Mouse (Mus musculus) stomach, postnatal 0 days (tissue): ENCODE data around the gene Magi2. TPM values are rescaled to one million over a fixed set of nuclear protein-coding genes. Genes with fewer than 3 reads are reported as not detected.

Experiments
- ATAC-seq: fragments of 200-750 bp; cut with Nextera tagmentation; 2 replicates; pipeline ENCODE4 v1.8.0; 2017; ENCODE audit not compliant: low FRiP score, low TSS enrichment
- DNase-seq: peaks from one replicate; pipeline ENCODE4 v3.0.0-alpha.2; 2016; ENCODE audit warnings: low spot score
- H3K27ac ChIP-seq: fragments of 300-500 bp; sonication (generic); replicated peaks from 2 replicates; pipeline ENCODE4 v1.5.1; 2014; ENCODE audit warnings: mild to moderate bottlenecking, control low read depth
- H3K27me3 ChIP-seq: fragments of 300-500 bp; sonication (generic); 2 replicates; pipeline ENCODE4 v1.6.1; 2014; ENCODE audit warnings: low read length; ENCODE audit not compliant: control insufficient read depth, insufficient read depth
- H3K36me3 ChIP-seq: fragments of 300-500 bp; sonication (generic); 2 replicates; pipeline ENCODE4 v1.6.1; 2014; ENCODE audit warnings: low read length, mixed read lengths; ENCODE audit not compliant: control insufficient read depth, insufficient read depth
- H3K4me1 ChIP-seq: fragments of 300-500 bp; sonication (generic); replicated peaks from 2 replicates; pipeline ENCODE4 v1.6.1; 2014; ENCODE audit warnings: antibody characterized with exemption; ENCODE audit not compliant: control insufficient read depth, insufficient read depth
- H3K4me2 ChIP-seq: fragments of 300-500 bp; sonication (generic); replicated peaks from 2 replicates; pipeline ENCODE4 v1.6.1; 2014; ENCODE audit warnings: low read depth, mild to moderate bottlenecking, control low read depth, moderate library complexity
- H3K4me3 ChIP-seq: fragments of 300-500 bp; sonication (generic); 2 replicates; pipeline ENCODE4 v1.5.1; 2014; ENCODE audit warnings: low read depth, low read length, control low read depth
- H3K9ac ChIP-seq: fragments of 300-500 bp; sonication (generic); 2 replicates; pipeline ENCODE4 v1.6.1; 2014; ENCODE audit warnings: mild to moderate bottlenecking, low read length, control low read depth, mixed read lengths
- H3K9me3 ChIP-seq: fragments of 300-500 bp; sonication (generic); 2 replicates; pipeline ENCODE4 v1.6.1; 2016; ENCODE audit warnings: low read length; ENCODE audit not compliant: control insufficient read depth
- CTCF ChIP-seq: IDR thresholded peaks from 2 replicates; pipeline ENCODE4 v1.5.1; 2016; ENCODE audit warnings: antibody characterized with exemption, low read depth, mild to moderate bottlenecking, moderate library complexity
- EP300 ChIP-seq: optimal IDR thresholded peaks from 2 replicates; pipeline ENCODE3; 2016; ENCODE audit warnings: antibody characterized with exemption
- WGBS: fragments of 180-500 bp; shearing (Covaris S2); extraction: QIAGEN DNeasy Blood & Tissue Kit; methylation state at CpG from one replicate; pipeline ENCODE4 v1.1.7; 2014; 5-methylcytosine and 5-hydroxymethylcytosine counted together
- polyA plus RNA-seq: library from polyadenylated mRNA; unstranded; fragments of >200 nt; fragmentation: Nextera tagmentation; extraction: Ambion mirVana; gene quantifications from 2 replicates; pipeline ENCODE4 v1.2.1, GENCODE M21; 2015

Gene Magi2
- polyA plus RNA-seq, 1 experiment from 2014 or later = 1.9 TPM

DNA sequence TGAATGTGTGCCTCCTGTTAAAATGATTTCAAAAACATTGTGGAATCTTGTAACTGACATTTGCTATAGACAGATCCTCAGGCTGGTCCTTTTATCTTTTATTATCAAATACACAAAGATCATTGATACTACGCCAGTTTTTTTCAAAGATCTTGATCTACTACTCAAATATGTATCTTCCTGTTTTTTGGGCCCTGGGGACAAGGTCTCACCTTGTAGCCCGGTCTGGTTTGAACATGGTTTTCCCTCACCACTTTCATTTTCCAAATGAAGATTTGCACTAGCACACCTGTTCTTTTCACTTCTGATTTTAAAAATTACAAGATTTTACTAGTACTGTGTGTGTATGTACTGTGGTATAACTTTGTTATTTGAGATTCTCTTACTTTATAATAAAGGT is 745.9 kb downstream of the Magi2 start:
- H3K27me3 ChIP-seq = no peaks in the 10 kb centered on the region
- no peak for ATAC-seq
- 72% methylated on average over 2 of the region's 2 CpGs for WGBS

GRCm38 (mm10) chr5:19973852-19974251 is 747.0 kb downstream of the Magi2 start:
- no peaks in the 10 kb centered on the region for H3K4me1 ChIP-seq
- no peaks in the 10 kb centered on the region for H3K27me3 ChIP-seq
- ATAC-seq (no peak), DNase-seq (no peak)
- no peaks in the 10 kb centered on the region for H3K9me3 ChIP-seq
- no peak for TF ChIP-seq EP300
- TF ChIP-seq CTCF = no peak
- H3K4me3 ChIP-seq = no peak overlapping the region
- no peak overlapping the region for H3K9ac ChIP-seq
- no peak overlapping the region for H3K4me2 ChIP-seq
- H3K27ac ChIP-seq = no peak overlapping the region
- 84% methylated on average over 3 of the region's 3 CpGs for WGBS
- H3K36me3 ChIP-seq = no peaks in the 10 kb centered on the region

More for the DNA sequence above, 745.9 kb downstream of the Magi2 start:
- DNase-seq = no peak
- Histone ChIP-seq H3K27ac (no peak overlapping the region), H3K4me3 (no peak overlapping the region), H3K4me2 (no peak overlapping the region), H3K9ac (no peak overlapping the region), H3K36me3 (no peaks in the 10 kb centered on the region), H3K9me3 (no peaks in the 10 kb centered on the region), H3K4me1 (no peaks in the 10 kb centered on the region)
- TF ChIP-seq CTCF = no peak

- no peak for ATAC-seq
- no peak overlapping the region for H3K27ac ChIP-seq
- no peak overlapping the region for H3K4me3 ChIP-seq
- no peaks in the 10 kb centered on the region for H3K4me1 ChIP-seq
- no peaks in the 10 kb centered on the region for H3K9me3 ChIP-seq
- H3K36me3 ChIP-seq = no peaks in the 10 kb centered on the region
- H3K27me3 ChIP-seq = no peaks in the 10 kb centered on the region
- no peak for TF ChIP-seq EP300
- no peak overlapping the region for H3K9ac ChIP-seq
- 91% methylated on average over 6 of the region's 6 CpGs for WGBS
- DNase-seq = no peak
- no peak overlapping the region for H3K4me2 ChIP-seq
Observed at GRCm38 (mm10) chr5:19981518-19981917, 754.7 kb downstream of the Magi2 start.

DNA sequence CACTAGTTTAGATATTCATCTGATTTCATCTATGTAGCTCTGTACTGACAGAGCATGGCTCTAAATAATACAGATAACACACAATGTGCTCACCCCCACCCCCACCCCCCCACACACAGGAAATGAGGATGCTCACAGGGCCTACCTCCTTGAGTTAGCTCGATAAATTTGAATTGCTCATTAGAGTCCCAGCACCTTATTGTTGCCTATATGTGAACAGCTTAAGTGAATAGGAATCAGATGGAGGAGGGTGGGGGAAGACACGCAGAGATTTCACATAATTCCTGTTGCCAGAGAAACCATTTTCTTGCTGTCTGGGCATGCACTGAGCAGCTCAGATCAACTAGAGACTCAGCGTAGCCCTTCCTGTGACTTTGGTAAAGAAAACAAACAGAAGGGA is 755.2 kb downstream of the Magi2 start:
- no peaks in the 10 kb centered on the region for H3K36me3 ChIP-seq
- no peaks in the 10 kb centered on the region for H3K27me3 ChIP-seq
- H3K4me2 ChIP-seq = no peak overlapping the region
- no peaks in the 10 kb centered on the region for H3K9me3 ChIP-seq
- WGBS = 61% methylated on average over 3 of the region's 3 CpGs
- TF ChIP-seq CTCF (no peak), EP300 (no peak)
- no peak overlapping the region for H3K9ac ChIP-seq
- no peaks in the 10 kb centered on the region for H3K4me1 ChIP-seq
- no peak for DNase-seq
- no peak overlapping the region for H3K27ac ChIP-seq
- H3K4me3 ChIP-seq = no peak overlapping the region
- no peak for ATAC-seq

GRCm38 (mm10) chr5:19999486-19999885 is 772.6 kb downstream of the Magi2 start:
- no peak for TF ChIP-seq EP300
- no peak for TF ChIP-seq CTCF
- ATAC-seq = no peak
- H3K36me3 ChIP-seq = no peaks in the 10 kb centered on the region
- H3K4me2 ChIP-seq = no peak overlapping the region
- no peak overlapping the region for H3K9ac ChIP-seq
- no peak overlapping the region for H3K27ac ChIP-seq
- no peak for DNase-seq
- WGBS = 69% methylated on average over 6 of the region's 6 CpGs
- H3K9me3 ChIP-seq = no peaks in the 10 kb centered on the region
- H3K4me1 ChIP-seq = no peaks in the 10 kb centered on the region
- no peak overlapping the region for H3K4me3 ChIP-seq
- no peaks in the 10 kb centered on the region for H3K27me3 ChIP-seq

GRCm38 (mm10) chr5:19999912-20000311 is 773.1 kb downstream of the Magi2 start:
- no peaks in the 10 kb centered on the region for H3K36me3 ChIP-seq
- no peak overlapping the region for H3K4me2 ChIP-seq
- 80% methylated on average over 1 of the region's 1 CpGs for WGBS
- H3K27ac ChIP-seq = no peak overlapping the region
- DNase-seq (no peak), ATAC-seq (no peak)
- H3K9me3 ChIP-seq = no peaks in the 10 kb centered on the region
- no peaks in the 10 kb centered on the region for H3K27me3 ChIP-seq
- H3K9ac ChIP-seq = no peak overlapping the region
- TF ChIP-seq EP300 = no peak
- TF ChIP-seq CTCF = no peak
- H3K4me3 ChIP-seq = no peak overlapping the region
- no peaks in the 10 kb centered on the region for H3K4me1 ChIP-seq
